Mouse (Mus musculus): ENCODE measurements around the gene Tbc1d10b. TPM values are rescaled to one million over a fixed set of nuclear protein-coding genes. Genes with fewer than 3 reads are reported as not detected.

Tbc1d10b gene
- polyA plus RNA-seq, 1 experiment, result 70.3 TPM

DNA sequence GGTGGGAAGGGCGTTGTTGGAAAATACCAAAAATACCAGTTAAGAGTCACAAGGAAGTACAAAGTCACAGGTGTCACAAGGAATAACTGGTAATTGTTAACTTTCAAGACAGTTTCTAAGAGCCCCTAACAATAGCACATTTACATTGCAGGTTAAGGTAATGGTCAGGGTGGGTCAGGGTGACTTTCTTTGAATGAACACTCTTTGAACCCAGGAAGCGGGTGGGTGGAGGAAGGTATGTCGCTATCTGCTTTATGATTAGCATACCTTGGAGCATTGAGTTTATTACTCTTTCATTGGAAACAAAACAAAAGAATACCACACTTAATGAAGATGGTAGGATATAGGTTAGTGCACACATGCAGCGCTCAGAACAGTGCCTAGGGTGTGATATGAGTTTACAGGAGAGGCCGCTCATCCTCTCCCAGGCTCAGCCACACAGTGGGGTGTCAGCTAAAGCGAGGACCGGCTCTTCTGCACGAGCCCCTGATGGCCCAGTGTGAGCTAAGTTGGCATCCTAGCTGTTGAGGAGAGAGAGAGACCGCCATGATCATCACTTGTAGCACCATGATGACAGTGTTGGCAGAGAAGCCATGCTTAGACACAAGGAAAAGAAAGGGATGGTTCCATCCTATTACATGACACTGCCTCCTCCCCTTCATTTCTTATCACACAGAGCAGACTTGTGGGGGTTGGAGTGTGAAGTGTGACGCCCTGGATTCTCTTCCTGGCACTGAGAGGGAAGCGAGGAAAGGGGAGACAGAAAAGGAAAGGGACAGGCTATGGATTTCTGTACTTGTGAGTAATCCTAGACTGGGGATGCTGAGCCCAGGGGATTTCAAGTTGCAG is 17.1 kb upstream of the Tbc1d10b start:
- H3K4me3 ChIP-seq (ENCODE audit: control insufficient read depth, insufficient read depth, low read length), result no peak overlapping the region

DNA sequence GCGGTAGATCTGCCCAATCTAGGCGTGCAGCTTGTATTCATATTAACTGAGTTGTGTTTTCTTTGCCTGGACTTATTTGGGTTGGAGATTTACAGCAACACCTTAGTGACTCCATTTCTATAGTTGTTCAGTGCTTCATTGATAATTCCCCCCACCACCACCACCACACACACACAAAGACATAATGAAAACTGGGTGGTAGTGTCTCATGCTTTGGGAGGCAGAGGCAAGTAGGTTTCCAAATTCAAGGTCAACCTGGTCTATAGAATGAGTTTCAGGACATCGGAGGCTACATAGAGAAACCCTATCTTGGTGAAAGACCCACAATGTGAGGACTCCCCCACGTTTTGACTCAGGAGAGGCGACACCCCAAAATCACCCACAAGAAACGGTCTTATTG is 16.3 kb upstream of the Tbc1d10b start:
- no peak overlapping the region for H3K4me3 ChIP-seq (ENCODE audit: control insufficient read depth, insufficient read depth, low read length)
- no peak overlapping the region for H3K27ac ChIP-seq (ENCODE audit: control insufficient read depth, insufficient read depth, low read length)
- 0 out of 2 replicates have a peak, but pooled peaks cover 5% of the 10 kb centered on the region for H3K36me3 ChIP-seq (ENCODE audit: control insufficient read depth, insufficient read depth, low read length)
- peaks cover 13% of the 10 kb centered on the region for H3K4me1 ChIP-seq (replicated peaks; ENCODE audit: control insufficient read depth, insufficient read depth, low read length)
- WGBS, result 93% methylated on average over 6 of the region's 6 CpGs
- no peaks in the 10 kb centered on the region for H3K27me3 ChIP-seq (ENCODE audit: control insufficient read depth, insufficient read depth, low read length)
- DNase-seq, result no peak
- no peak for TF ChIP-seq CTCF (IDR thresholded peaks at IDR 0.05; ENCODE audit: borderline replicate concordance, control insufficient read depth, extremely low read depth, insufficient read depth, low read length, poor library complexity)
- TF ChIP-seq POLR2A (IDR thresholded peaks at IDR 0.05; ENCODE audit: control insufficient read depth, extremely low read depth, insufficient read depth, low read length, poor library complexity), result no peak

More for the DNA sequence above, 17.1 kb upstream of the Tbc1d10b start:
- Histone ChIP-seq H3K4me1 (replicated peaks; ENCODE audit: control insufficient read depth, insufficient read depth, low read length) (peaks cover 16% of the 10 kb centered on the region), H3K27me3 (ENCODE audit: control insufficient read depth, insufficient read depth, low read length) (no peaks in the 10 kb centered on the region), H3K27ac (ENCODE audit: control insufficient read depth, insufficient read depth, low read length) (no peak overlapping the region), H3K36me3 (ENCODE audit: control insufficient read depth, insufficient read depth, low read length) (0 out of 2 replicates have a peak, but pooled peaks cover 5% of the 10 kb centered on the region)
- no peak for DNase-seq
- 96% methylated on average over 11 of the region's 11 CpGs for WGBS
- TF ChIP-seq POLR2A (IDR thresholded peaks at IDR 0.05; ENCODE audit: control insufficient read depth, extremely low read depth, insufficient read depth, low read length, poor library complexity), result no peak
- no peak for TF ChIP-seq CTCF (IDR thresholded peaks at IDR 0.05; ENCODE audit: borderline replicate concordance, control insufficient read depth, extremely low read depth, insufficient read depth, low read length, poor library complexity)

DNA sequence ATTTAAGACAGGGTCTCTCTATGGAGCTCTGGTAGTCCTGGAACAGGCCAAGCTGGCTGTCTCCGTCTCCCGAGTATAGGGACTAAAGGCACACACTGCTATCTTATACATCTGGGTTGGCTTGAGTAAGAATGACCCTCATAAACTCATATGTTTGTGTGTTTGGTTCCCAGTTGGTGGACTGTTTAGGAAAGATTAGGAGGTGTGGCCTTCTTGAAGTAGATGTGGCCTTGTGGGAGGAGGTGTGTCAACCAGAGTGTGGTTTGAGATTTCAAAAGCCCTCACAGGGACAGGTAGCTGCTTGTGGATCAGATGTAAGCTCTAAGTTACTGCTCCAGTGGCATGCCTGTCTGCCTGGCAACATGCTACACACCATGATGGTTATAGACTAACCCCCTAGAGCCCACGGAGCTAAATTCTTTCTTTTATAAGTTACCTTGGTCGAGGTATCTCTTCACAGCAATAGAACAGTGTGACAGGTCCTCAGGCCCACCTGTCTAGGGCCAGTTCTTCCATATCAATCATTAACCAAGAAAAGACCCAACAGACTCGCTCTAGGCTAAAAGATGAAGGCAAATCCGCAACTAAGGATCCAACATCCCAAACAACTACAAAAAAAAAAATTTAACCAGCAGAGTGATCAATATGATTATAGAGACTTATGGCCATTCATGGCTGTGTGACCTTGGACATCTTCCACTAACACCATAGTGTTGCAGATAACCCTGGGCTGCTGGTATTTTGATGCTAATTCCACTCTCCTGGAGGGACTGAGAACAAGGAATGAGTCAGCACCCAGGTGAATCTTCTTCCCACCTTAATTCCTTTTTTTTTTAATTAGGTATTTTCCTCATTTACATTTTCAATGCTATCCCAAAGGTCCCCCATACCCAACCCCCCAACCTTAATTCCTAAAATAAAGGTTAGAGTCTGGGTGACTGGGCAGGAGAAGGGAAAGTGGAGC is 15.5 kb upstream of the Tbc1d10b start:
- H3K4me1 ChIP-seq (replicated peaks; ENCODE audit: control insufficient read depth, insufficient read depth, low read length), result peaks cover 17% of the 10 kb centered on the region
- H3K36me3 ChIP-seq (ENCODE audit: control insufficient read depth, insufficient read depth, low read length), result no peaks in the 10 kb centered on the region
- DNase-seq, result no peak
- H3K4me3 ChIP-seq (ENCODE audit: control insufficient read depth, insufficient read depth, low read length), result no peak overlapping the region
- 94% methylated on average over 6 of the region's 6 CpGs for WGBS
- no peak overlapping the region for H3K27ac ChIP-seq (ENCODE audit: control insufficient read depth, insufficient read depth, low read length)
- no peaks in the 10 kb centered on the region for H3K27me3 ChIP-seq (ENCODE audit: control insufficient read depth, insufficient read depth, low read length)
- TF ChIP-seq POLR2A (IDR thresholded peaks at IDR 0.05; ENCODE audit: control insufficient read depth, extremely low read depth, insufficient read depth, low read length, poor library complexity) (no peak), CTCF (IDR thresholded peaks at IDR 0.05; ENCODE audit: borderline replicate concordance, control insufficient read depth, extremely low read depth, insufficient read depth, low read length, poor library complexity) (no peak)

GRCm38 (mm10) chr7:127223106-127223505 is 14.8 kb upstream of the Tbc1d10b start:
- peaks cover 20% of the 10 kb centered on the region for H3K4me1 ChIP-seq (replicated peaks; ENCODE audit: control insufficient read depth, insufficient read depth, low read length)
- no peak for TF ChIP-seq POLR2A (IDR thresholded peaks at IDR 0.05; ENCODE audit: control insufficient read depth, extremely low read depth, insufficient read depth, low read length, poor library complexity)
- no peak for TF ChIP-seq CTCF (IDR thresholded peaks at IDR 0.05; ENCODE audit: borderline replicate concordance, control insufficient read depth, extremely low read depth, insufficient read depth, low read length, poor library complexity)
- WGBS, result 100% methylated on average over 3 of the region's 3 CpGs

GRCm38 (mm10) chr7:127220440-127220839 is 12.2 kb upstream of the Tbc1d10b start:
- H3K27ac ChIP-seq (ENCODE audit: control insufficient read depth, insufficient read depth, low read length), result peak overlapping the region; percentile 53
- no peak for TF ChIP-seq CTCF (IDR thresholded peaks at IDR 0.05; ENCODE audit: borderline replicate concordance, control insufficient read depth, extremely low read depth, insufficient read depth, low read length, poor library complexity)
- TF ChIP-seq POLR2A (IDR thresholded peaks at IDR 0.05; ENCODE audit: control insufficient read depth, extremely low read depth, insufficient read depth, low read length, poor library complexity), result no peak
- H3K27me3 ChIP-seq (ENCODE audit: control insufficient read depth, insufficient read depth, low read length), result no peaks in the 10 kb centered on the region
- no peak overlapping the region for H3K4me3 ChIP-seq (ENCODE audit: control insufficient read depth, insufficient read depth, low read length)
- H3K4me1 ChIP-seq (replicated peaks; ENCODE audit: control insufficient read depth, insufficient read depth, low read length), result peaks cover 36% of the 10 kb centered on the region
- DNase-seq, result no peak
- 42% methylated on average over 6 of the region's 6 CpGs for WGBS
- H3K36me3 ChIP-seq (ENCODE audit: control insufficient read depth, insufficient read depth, low read length), result no peaks in the 10 kb centered on the region; the same call in 1 of the 2 replicates

More at GRCm38 (mm10) chr7:127223106-127223505, 14.8 kb upstream of the Tbc1d10b start:
- Histone ChIP-seq H3K27ac (ENCODE audit: control insufficient read depth, insufficient read depth, low read length) (no peak overlapping the region), H3K27me3 (ENCODE audit: control insufficient read depth, insufficient read depth, low read length) (no peaks in the 10 kb centered on the region), H3K36me3 (ENCODE audit: control insufficient read depth, insufficient read depth, low read length) (no peaks in the 10 kb centered on the region), H3K4me3 (ENCODE audit: control insufficient read depth, insufficient read depth, low read length) (no peak overlapping the region)
- no peak for DNase-seq

- H3K27ac ChIP-seq (ENCODE audit: control insufficient read depth, insufficient read depth, low read length), result peak overlapping the region; percentile 97
- no peak for TF ChIP-seq CTCF (IDR thresholded peaks at IDR 0.05; ENCODE audit: borderline replicate concordance, control insufficient read depth, extremely low read depth, insufficient read depth, low read length, poor library complexity)
- TF ChIP-seq POLR2A (IDR thresholded peaks at IDR 0.05; ENCODE audit: control insufficient read depth, extremely low read depth, insufficient read depth, low read length, poor library complexity), result no peak
- H3K36me3 ChIP-seq (ENCODE audit: control insufficient read depth, insufficient read depth, low read length), result peaks cover 14% of the 10 kb centered on the region
- no peaks in the 10 kb centered on the region for H3K27me3 ChIP-seq (ENCODE audit: control insufficient read depth, insufficient read depth, low read length)
- H3K4me1 ChIP-seq (replicated peaks; ENCODE audit: control insufficient read depth, insufficient read depth, low read length), result peaks cover 49% of the 10 kb centered on the region
- no peak for DNase-seq
- 20% methylated on average over 4 of the region's 4 CpGs for WGBS
- H3K4me3 ChIP-seq (ENCODE audit: control insufficient read depth, insufficient read depth, low read length), result peak overlapping the region; percentile 30
These were observed 10.4 kb upstream of the Tbc1d10b start for GRCm38 (mm10) chr7:127218670-127219069.
